Mouse (Mus musculus) layer of hippocampus, adult 2 months (tissue): ENCODE results near the gene Nsmce1. TPM values are rescaled to one million over a fixed set of nuclear protein-coding genes. Genes with fewer than 3 reads are reported as not detected.

Experiments
- DNase-seq, 2 experiments: peaks; one replicate each; pipeline ENCODE4 v3.0.0; 2022; ENCODE audit warnings: low spot score in 2 of 2
- H3K27ac ChIP-seq: fragments of 200-600 bp; 2 replicates; pipeline ENCODE4 v1.8.1; 2022
- H3K4me3 ChIP-seq: fragments of 200-600 bp; 2 replicates; pipeline ENCODE4 v1.8.1; 2022; ENCODE audit warnings: mild to moderate bottlenecking
- CTCF ChIP-seq: fragments of 200-600 bp; conservative IDR thresholded peaks from 2 replicates; pipeline ENCODE4 v1.8.1; 2022; ENCODE audit warnings: antibody characterized with exemption, mild to moderate bottlenecking, moderate library complexity
- total RNA-seq, 2 experiments: library from RNA; stranded (reverse); gene quantifications; 2 replicates each; pipeline ENCODE4 v1.2.3; 2021

Gene Nsmce1
- total RNA-seq, 2 experiments from 2014 or later, result 16.0 to 16.4 TPM

DNA sequence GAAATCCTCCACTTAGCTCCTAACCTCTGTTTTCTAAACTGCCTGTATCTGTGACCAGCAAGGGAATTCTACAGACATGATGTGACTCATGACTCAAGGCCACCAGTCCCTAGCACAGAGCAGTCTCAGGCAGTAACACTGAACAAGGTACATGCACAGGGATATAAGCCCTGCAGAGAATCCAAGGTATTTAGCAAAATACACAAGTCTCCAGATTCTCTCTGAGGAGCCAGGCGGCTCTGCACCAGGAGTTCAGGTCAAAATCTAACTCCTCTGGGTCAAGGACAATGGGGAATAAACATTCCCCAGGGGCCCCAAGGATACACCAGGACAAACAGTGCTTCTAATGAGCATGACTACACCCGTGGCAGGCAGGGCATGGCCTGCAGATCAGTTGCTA, 8.5 kb downstream of the Nsmce1 start:
- no peak for TF ChIP-seq CTCF
- DNase-seq, result no peak

DNA sequence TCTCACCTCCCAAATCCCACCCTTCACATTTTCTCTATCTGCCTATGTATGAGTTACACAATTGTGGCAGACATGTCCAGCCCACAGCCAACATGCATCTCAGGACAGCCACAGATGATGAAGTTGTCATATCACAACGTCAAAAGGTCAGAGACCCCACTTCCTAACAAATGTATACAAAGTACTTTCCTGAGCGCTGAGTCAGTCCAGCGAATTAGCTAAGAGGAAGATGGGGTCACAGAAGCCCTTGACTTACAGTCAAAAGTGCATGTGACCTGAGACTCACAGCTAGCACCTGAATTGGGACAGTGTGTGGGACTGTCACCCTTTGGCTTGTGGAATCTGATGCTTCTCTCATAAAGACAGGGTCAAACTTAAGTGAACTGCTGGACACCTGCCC, 9.1 kb downstream of the Nsmce1 start:
- H3K27ac ChIP-seq, result no peak overlapping the region
- no peak for TF ChIP-seq CTCF

More for the DNA sequence above, 8.5 kb downstream of the Nsmce1 start:
- no peak overlapping the region for H3K27ac ChIP-seq
- no peak overlapping the region for H3K4me3 ChIP-seq

DNA sequence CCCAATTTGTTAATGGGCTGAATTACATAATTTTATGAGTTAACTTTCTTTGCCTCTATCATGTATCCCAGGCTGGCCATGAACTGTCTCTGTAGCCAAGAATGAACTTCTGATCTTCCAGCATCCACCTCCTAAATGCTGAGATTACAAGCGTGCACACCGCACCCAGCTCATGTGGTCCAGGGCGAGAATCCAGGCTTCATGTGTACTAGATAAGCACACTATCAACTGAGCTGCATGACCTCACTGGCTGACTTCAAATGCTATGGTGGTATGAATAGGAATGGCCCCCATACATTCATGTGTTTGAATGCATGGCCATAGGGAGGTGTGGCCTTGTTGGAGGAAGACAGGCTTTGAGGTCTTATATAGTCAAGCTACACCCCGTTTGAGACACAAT, 10.9 kb downstream of the Nsmce1 start:
- no peak for DNase-seq
- H3K4me3 ChIP-seq, result no peak overlapping the region
- H3K27ac ChIP-seq, result no peak overlapping the region
- TF ChIP-seq CTCF, result no peak

More for the DNA sequence above, 9.1 kb downstream of the Nsmce1 start:
- no peak overlapping the region for H3K4me3 ChIP-seq
- no peak for DNase-seq

DNA sequence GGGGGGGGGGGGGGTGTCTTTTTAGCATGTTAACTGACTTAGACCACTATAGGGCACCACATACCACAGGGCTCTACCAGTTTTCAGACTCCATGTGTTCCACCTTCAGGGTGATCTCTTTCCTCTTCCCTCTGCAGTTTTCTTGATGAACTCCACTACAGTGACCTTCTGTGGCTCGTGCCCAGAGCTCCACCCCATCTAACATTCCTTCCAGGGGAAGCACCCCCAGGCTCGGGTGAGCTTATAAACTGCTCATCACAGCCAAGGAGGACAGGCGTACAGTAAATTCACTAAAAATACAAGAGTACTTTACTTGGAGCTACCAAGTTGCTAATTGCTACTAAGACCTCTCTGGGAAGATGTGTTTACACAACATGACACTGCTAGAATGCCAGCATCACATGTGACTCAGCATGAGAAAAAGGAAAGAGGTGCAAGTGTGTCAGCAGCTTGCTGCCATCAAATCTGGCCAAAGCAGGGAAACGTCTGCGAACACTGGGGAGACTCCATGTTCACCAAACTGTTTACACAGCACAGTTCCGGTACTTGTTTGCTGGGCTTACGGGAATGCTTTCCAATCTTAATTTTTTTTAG, 12.9 kb downstream of the Nsmce1 start:
- DNase-seq, result no peak
- Histone ChIP-seq H3K27ac (no peak overlapping the region), H3K4me3 (no peak overlapping the region)
- TF ChIP-seq CTCF, result no peak

DNA sequence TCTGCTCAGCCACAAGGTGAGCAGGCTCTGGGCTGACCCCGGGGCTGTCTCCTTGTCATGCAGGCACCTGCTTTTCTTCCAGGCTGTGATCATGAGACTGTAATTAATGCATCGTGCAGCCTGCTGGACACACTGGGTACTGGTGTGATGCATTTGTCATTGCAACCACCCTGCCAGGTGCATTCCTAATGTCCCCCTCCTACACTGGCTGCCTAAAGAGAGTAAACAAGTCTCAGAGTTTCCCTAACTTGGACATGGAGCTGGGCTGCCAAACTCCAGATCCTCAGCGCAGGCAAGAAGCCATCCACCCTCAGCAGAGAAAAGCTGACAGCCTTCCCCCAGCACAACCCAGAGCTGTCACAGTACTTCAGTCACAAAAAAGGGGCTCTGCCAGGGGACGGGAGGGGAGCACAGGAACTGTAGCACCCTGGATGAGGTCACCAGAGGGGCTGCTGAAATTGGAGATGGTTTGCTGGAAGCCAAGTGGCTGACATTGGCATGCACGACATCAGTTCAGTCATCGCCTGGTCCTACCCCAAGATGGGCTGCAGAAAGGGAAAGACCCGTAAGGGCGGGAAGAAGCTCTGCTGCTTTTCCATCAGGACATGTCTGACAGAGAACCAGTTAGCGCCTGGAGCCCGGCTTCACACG, 15.7 kb downstream of the Nsmce1 start:
- TF ChIP-seq CTCF, result peak; percentile 45
- Histone ChIP-seq H3K4me3 (no peak overlapping the region), H3K27ac (peak overlapping the region; percentile 43)
- DNase-seq, result no peak

DNA sequence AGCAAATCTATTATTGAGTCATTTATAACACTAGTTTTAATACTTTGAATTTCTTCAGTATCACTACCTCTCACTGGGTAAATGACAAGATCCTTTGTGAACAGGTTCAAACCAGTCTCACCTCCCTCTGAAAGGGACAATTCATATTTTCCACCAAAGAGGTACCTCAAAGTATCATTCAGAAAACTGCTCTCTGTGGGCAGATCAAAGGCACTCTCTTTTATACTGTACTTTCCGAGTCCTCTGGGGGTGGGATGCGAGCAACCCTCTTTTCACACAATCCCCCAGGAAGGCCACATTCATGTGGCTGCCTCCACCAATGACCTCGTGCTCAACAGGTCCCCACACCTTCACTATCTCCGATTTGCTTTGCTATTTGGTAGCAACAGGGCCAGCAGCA, 16.9 kb downstream of the Nsmce1 start:
- TF ChIP-seq CTCF, result no peak
- no peak overlapping the region for H3K27ac ChIP-seq
- DNase-seq, result no peak
- H3K4me3 ChIP-seq, result no peak overlapping the region

DNA sequence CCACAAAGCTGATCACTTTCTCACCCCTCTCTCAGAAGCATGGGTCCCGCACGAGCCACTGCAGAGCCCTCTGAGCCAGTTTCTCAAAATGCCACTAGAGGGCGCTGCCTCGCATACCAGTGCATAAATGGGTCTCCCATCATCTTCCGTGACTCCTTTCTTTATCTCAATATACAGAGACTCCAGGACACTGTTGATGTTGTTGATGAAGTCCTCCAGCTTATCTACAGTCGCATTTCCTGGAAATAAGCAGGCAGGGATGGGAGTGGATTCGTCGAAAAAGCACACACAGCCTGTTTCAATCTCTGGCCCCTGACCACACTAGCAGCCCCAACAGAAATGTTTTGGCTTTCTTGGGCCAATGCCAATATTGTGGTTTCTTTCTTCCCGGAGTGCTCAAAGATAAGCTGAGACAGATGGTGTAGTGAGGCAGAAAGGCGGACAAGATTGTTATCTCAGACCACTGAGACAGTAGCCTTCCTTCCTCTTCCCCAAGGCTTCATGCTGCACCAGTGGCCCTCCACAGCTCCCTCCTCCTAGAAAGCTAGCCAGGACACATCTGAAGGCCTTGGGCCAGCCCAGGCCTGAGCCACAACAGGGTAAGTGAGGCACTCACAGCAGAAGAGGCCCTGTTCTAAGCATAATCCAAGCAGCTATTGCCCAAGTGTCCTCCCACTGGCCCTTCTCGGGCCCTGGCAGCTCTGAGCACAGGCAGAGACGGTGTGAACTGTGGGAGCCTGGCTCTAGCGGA, 19.2 kb downstream of the Nsmce1 start:
- TF ChIP-seq CTCF, result peak; percentile 98
- H3K4me3 ChIP-seq, result peak overlapping the region; percentile 26
- H3K27ac ChIP-seq, result peak overlapping the region; percentile 67
- peak; percentile 66 to 83 for DNase-seq

DNA sequence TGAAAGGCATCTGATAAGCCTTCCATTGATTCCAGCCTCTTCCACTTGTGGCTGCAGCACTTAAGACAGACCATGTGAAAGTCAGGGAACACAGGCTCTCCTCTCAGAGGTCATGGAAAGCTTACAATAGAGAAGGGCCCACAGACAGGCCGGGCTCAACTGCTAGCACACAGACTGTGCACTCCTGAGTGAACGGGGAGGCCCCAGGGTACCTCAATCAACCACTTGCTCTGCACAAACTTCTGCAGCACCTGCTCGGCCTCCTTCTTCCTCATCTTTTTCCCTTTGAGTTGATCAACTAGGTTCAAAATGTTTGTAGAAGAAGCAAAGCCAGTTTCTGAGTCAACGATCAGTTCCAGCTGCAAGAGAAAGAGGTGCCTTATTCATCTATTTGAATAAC, 20.5 kb downstream of the Nsmce1 start:
- DNase-seq, result no peak
- H3K27ac ChIP-seq, result no peak overlapping the region
- H3K4me3 ChIP-seq, result no peak overlapping the region
- no peak for TF ChIP-seq CTCF

DNA sequence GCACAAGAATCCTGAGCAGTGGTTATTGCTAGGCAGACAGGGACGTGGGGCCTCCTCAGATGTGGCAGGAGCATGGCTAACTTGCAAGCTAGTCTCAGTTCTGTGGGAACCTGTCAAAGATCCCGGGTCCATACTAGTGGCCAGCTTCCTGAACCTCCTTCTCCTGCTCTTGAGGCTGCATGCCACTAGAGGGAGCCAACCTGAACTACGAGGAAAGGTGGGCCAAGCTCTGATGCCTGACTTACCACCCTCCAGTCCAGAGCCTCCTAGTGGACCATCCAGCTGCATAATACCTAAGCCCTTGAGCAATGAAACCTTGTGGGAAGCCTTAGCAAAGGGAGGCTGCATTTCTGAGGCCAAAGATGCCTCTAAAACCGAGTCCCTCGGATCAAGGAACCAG, 21.5 kb downstream of the Nsmce1 start:
- H3K27ac ChIP-seq, result no peak overlapping the region
- TF ChIP-seq CTCF, result peak; percentile 92
- peak; percentile 55 to 72 for DNase-seq
- H3K4me3 ChIP-seq, result no peak overlapping the region

DNA sequence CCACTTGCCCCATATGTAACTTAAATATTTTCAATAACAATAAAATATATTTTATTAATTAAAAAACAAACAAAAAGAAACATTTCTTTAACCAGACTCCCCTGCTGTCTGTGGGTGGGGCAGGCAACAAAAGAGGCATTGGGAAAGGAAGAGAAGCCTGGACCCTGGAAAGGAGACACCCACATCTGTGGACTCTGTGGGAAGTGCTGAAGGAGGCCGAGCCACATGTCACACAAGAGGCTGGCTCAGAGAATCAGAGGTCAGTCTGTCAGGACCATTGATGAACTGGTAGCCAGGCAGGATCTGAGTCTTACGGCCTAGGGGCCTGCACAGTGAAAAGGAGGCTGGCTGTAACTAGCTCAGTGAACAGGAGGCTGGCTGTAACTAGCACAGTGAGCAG, 29.2 kb downstream of the Nsmce1 start:
- Histone ChIP-seq H3K27ac (no peak overlapping the region), H3K4me3 (no peak overlapping the region)
- TF ChIP-seq CTCF, result no peak
- no peak for DNase-seq

DNA sequence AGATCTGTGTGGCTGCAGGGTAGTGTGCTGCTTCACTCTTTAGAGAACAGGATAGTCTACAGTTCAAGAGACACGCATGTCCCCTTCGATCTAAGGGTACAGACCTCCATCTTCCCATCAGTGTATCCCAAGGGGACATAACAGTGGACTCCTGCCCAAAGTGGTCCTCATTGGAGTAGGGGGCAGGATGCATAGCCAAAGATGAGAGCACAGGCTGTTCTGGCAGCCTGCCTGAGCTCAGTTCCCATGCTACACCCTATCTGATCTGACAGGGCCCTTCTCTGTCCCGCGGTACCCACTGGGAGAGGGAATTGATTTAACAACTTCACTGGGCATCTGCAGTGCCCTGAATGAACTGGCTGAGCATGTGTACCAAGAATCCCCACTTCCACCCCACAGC, 37.7 kb downstream of the Nsmce1 start:
- Histone ChIP-seq H3K4me3 (no peak overlapping the region), H3K27ac (no peak overlapping the region)
- DNase-seq, result no peak
- no peak for TF ChIP-seq CTCF

DNA sequence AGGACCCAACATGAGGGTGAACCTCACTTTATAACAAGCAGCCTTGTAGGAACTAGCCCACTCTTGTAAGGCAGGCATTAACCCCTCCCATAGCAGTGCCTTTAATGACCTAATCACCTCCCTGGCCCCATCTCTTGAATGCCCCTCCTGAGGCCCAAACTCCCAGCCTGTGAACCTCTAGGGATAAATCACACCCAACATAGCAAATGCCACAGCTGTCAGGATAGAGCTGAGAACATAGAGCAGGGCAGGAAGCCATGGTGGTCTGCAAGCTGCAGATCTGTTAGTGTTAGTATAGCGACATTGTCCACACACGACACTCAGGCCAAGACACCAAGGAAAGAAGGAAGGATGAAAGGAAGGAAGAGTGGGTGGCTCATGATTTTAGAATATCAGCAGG, 40.3 kb downstream of the Nsmce1 start:
- Histone ChIP-seq H3K4me3 (no peak overlapping the region), H3K27ac (no peak overlapping the region)
- no peak for DNase-seq
- TF ChIP-seq CTCF, result no peak

DNA sequence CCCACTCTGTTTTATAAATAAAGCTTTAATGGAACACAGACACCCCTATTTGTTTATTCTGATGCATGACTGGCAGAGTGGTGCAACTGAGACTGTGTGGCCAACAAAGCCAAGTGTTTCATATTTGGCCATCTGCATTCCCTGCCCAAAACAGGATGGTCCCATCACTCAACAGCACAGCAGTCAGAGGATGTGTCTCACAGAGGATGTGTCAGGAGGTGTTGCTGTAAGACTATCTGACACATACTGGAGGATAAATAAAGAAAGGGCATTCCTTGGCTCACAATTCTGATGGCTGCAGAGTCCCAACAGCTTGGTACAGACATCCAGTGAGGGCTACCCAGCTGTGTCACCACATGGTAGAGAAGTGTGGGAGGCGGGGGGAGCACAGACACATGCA, 40.7 kb downstream of the Nsmce1 start:
- Histone ChIP-seq H3K27ac (no peak overlapping the region), H3K4me3 (no peak overlapping the region)
- no peak for TF ChIP-seq CTCF
- no peak for DNase-seq
